ENCODE assay signal across 9 mouse cellular contexts in genomic region chr2:71981343-71981851, GRCm38 (mm10). TPM values are rescaled to one million over a fixed set of nuclear protein-coding genes. Genes with fewer than 3 reads are reported as not detected.
DNase-seq lines count a peak whose midpoint lies in the region; ATAC-seq and TF ChIP-seq lines count a peak whose summit lies in the region.
"Had no signal": no experiment of that assay in that cellular context is flagged by ENCODE, and none has a peak within 500 bp of the region (broad histone marks: within the 10 kb centered on the region; RNA-seq: fewer than 3 reads in every experiment).

No protein-coding gene starts in this region.

- no peaks in the 10 kb centered on the region for H3K27me3 ChIP-seq in heart, embryonic 14.5 days (ENCODE audit: control insufficient read depth, insufficient read depth, low read length)
- H3K27me3 ChIP-seq in liver, postnatal 0 days (ENCODE audit: insufficient read depth, low read length): peaks cover 16% of the 10 kb centered on the region; the same call in 1 of the 2 replicates

- peaks cover 2 to 4% of the 10 kb centered on the region in 2 experiments; a peak in 2 of 4 replicates for H3K4me1 ChIP-seq in heart, embryonic 14.5 days (ENCODE audit: control insufficient read depth in 2 of 2, insufficient read depth in 2 of 2, low read length in 2 of 2)
- peaks cover 5% of the 10 kb centered on the region; the same call in 1 of the 2 replicates for H3K4me1 ChIP-seq in liver, postnatal 0 days (ENCODE audit: insufficient read depth)

- no peak for TF ChIP-seq CTCF in liver, postnatal 0 days (IDR thresholded peaks at IDR 0.05; ENCODE audit: low read depth)

- no peak overlapping the region for H3K27ac ChIP-seq in heart, embryonic 14.5 days (replicated peaks in 1 of 2; ENCODE audit: control insufficient read depth in 1 of 2, insufficient read depth in 1 of 2, low read depth in 2 of 2, low read length in 2 of 2)
- H3K27ac ChIP-seq in liver, postnatal 0 days (ENCODE audit: low read depth): no peak overlapping the region
- H3K27ac ChIP-seq: macrophage had no signal

- peak overlapping the region; percentile 71 for H3K9ac ChIP-seq in heart, embryonic 14.5 days (ENCODE audit: low read length)
- 0 out of 2 replicates have a peak overlapping the region, but pooled peaks have one; percentile 6 for H3K9ac ChIP-seq in liver, postnatal 0 days (replicated peaks)

- no peaks in the 10 kb centered on the region for H3K36me3 ChIP-seq in heart, embryonic 14.5 days (ENCODE audit: control insufficient read depth, insufficient read depth, low read length)
- H3K36me3 ChIP-seq in liver, postnatal 0 days (replicated peaks; ENCODE audit: insufficient read depth, low read length): no peaks in the 10 kb centered on the region

- H3K4me3 ChIP-seq in heart, embryonic 14.5 days (ENCODE audit: control insufficient read depth in 1 of 2, insufficient read depth in 1 of 2, low read depth in 1 of 2, low read length in 2 of 2): peak overlapping the region; percentile 57 to 72
- peak overlapping the region; percentile 44 for H3K4me3 ChIP-seq in liver, postnatal 0 days (ENCODE audit: low read depth, low read length)

- no peak for TF ChIP-seq EP300 in liver, postnatal 0 days (IDR thresholded peaks at IDR 0.05; ENCODE audit: low read depth)

- H3K4me2 ChIP-seq in heart, embryonic 14.5 days (ENCODE audit: low read length): peak overlapping the region; percentile 100
- peak overlapping the region; percentile 71 for H3K4me2 ChIP-seq in liver, postnatal 0 days (ENCODE audit: low read depth, low read length)

- ATAC-seq in heart, embryonic 14.5 days (ENCODE audit: insufficient number of reproducible peaks, insufficient read depth, low FRiP score, low read depth): no peak
- ATAC-seq in liver, postnatal 0 days: no peak
- no peak for ATAC-seq in megakaryocyte-erythroid progenitor cell, adult 5-6 weeks (replicated peaks; ENCODE audit: low FRiP score, low TSS enrichment, poor library complexity, severe bottlenecking)

- intact Hi-C loops in left cerebral cortex, postnatal 4 days (cut with DNase I): no loop called here

- no peaks in the 10 kb centered on the region for H3K9me3 ChIP-seq in heart, embryonic 14.5 days (ENCODE audit: control insufficient read depth, low read length)
- no peaks in the 10 kb centered on the region for H3K9me3 ChIP-seq in liver, postnatal 0 days (ENCODE audit: low read length)

- 15% methylated on average over 23 of the region's 24 CpGs for WGBS in heart, embryonic 14.5 days
- 15% methylated on average over 24 of the region's 24 CpGs for WGBS in liver, postnatal 0 days (ENCODE audit: insufficient replicate concordance)

- peak; percentile 14 for DNase-seq in left cerebral cortex, postnatal 4 days
- no peak for DNase-seq in left cerebral cortex, adult 8-10 months (ENCODE audit: low spot score in 2 of 2)
- peak; percentile 68 for DNase-seq in cerebellum, adult 9-10 months
- DNase-seq in liver, postnatal 0 days: no peak
- DNase-seq in gastrocnemius, adult 8-10 months (ENCODE audit: low spot score in 2 of 2): no peak
- no peak for DNase-seq in thymus, postnatal 0 days (ENCODE audit: low spot score)

RNA-seq across cellular contexts. Expression of gene Rapgef4, which starts 0.4 kb away (rescaled TPM):
- total RNA-seq in left cerebral cortex, postnatal 4 days (2021): 10 to 100 TPM; 85.4 to 88.9 TPM
- 100 to 1,000 TPM; 457 to 612 (median 529) TPM for total RNA-seq in left cerebral cortex, adult 8-10 months (2022)
- polyA plus RNA-seq in heart, embryonic 14.5 days (2014; fragmentation: Nextera tagmentation; extraction: Ambion mirVana): 3.0 and 3.2 TPM in 2 replicates
- polyA plus RNA-seq in liver, postnatal 0 days (2015; fragmentation: Nextera tagmentation; extraction: Ambion mirVana): 25.3 and 30.2 TPM in 2 replicates
- total RNA-seq in gastrocnemius, adult 8-10 months (2022): 1 to 10 TPM in 3 of 4 experiments, under 1 TPM in 1; 0.74 to 2.7 (median 2.0) TPM
- total RNA-seq in megakaryocyte-erythroid progenitor cell, adult 5-6 weeks (2014; fragmentation: Nextera tagmentation): not detected in 2 replicates
- total RNA-seq in megakaryocyte-erythroid progenitor cell, adult 5-6 weeks (2017): not detected in 2 replicates
- polyA plus RNA-seq in thymus, postnatal 0 days (2015; fragmentation: Nextera tagmentation; extraction: Ambion mirVana): 4.2 and 4.4 TPM in 2 replicates
- polyA plus RNA-seq: macrophage had no signal

Comparison
In these comparisons a context has a peak if more than half of its experiments do, and no peak if none do; other contexts are left out.
1. DNase-seq: peak in left cerebral cortex, postnatal 4 days (single experiment) and cerebellum, adult 9-10 months (single experiment); none in left cerebral cortex, adult 8-10 months (0 of 2), liver, postnatal 0 days (single experiment), gastrocnemius, adult 8-10 months (0 of 2) and thymus, postnatal 0 days (single experiment).
2. RNA of gene Rapgef4, which starts 0.4 kb away (total RNA-seq): 457 to 612 TPM in left cerebral cortex, adult 8-10 months and 85.4 to 88.9 TPM in left cerebral cortex, postnatal 4 days; 0.74 to 2.7 TPM in gastrocnemius, adult 8-10 months and not detected in megakaryocyte-erythroid progenitor cell, adult 5-6 weeks; every median in the first group is over 10 times any median in the second.